ENCODE assay signal across 41 mouse cellular contexts in genomic region chr4:88859214-88859613, GRCm38 (mm10). TPM values are rescaled to one million over a fixed set of nuclear protein-coding genes. Genes with fewer than 3 reads are reported as not detected.
"Had no signal": no experiment of that assay in that cellular context is flagged by ENCODE, and none has a peak within 500 bp of the region (broad histone marks: within the 10 kb centered on the region; RNA-seq: fewer than 3 reads in every experiment).

No protein-coding gene starts in this region.

- DNase-seq: gastrocnemius, postnatal 14 days; gastrocnemius, postnatal 36 days; heart, adult 18-20 months; heart, postnatal 14 days; heart, postnatal 36 days; kidney, adult 11 months; kidney, adult 2 months; kidney, adult 9 months; kidney, postnatal 14 days; kidney, postnatal 36 days; layer of hippocampus, adult 9-11 months; left cerebral cortex, postnatal 4 days had no signal

- H3K27ac ChIP-seq: heart, embryonic 13.5 days; heart, embryonic 15.5 days; hindbrain, embryonic 10.5 days; hindbrain, embryonic 12.5 days; hindbrain, embryonic 14.5 days; kidney, embryonic 15.5 days; kidney, postnatal 0 days; limb, embryonic 13.5 days; limb, embryonic 15.5 days; liver, embryonic 12.5 days; liver, embryonic 14.5 days had no signal

- H3K36me3 ChIP-seq: heart, embryonic 13.5 days; heart, embryonic 15.5 days; hindbrain, embryonic 10.5 days; hindbrain, embryonic 12.5 days; kidney, embryonic 15.5 days; limb, embryonic 13.5 days; limb, embryonic 15.5 days; liver, embryonic 12.5 days had no signal

- ATAC-seq: hindbrain, embryonic 16.5 days; inflammation-experienced regulatory T-cells, adult 6 months; intestine, embryonic 16.5 days; liver, embryonic 12.5 days had no signal

- H3K9ac ChIP-seq: heart, embryonic 13.5 days; heart, embryonic 15.5 days; hindbrain, embryonic 12.5 days; hindbrain, embryonic 14.5 days; kidney, embryonic 15.5 days; limb, embryonic 13.5 days; limb, embryonic 15.5 days; liver, embryonic 12.5 days; liver, embryonic 14.5 days had no signal

- H3K4me2 ChIP-seq: heart, embryonic 11.5 days; heart, embryonic 13.5 days; heart, embryonic 15.5 days; hindbrain, embryonic 12.5 days; hindbrain, embryonic 14.5 days; kidney, embryonic 15.5 days; limb, embryonic 13.5 days; limb, embryonic 15.5 days; liver, embryonic 12.5 days had no signal

- H3K4me3 ChIP-seq: heart, embryonic 13.5 days; heart, embryonic 15.5 days; hindbrain, embryonic 10.5 days; hindbrain, embryonic 12.5 days; kidney, embryonic 15.5 days; limb, embryonic 13.5 days; limb, embryonic 15.5 days; liver, embryonic 12.5 days had no signal

- H3K4me1 ChIP-seq: heart, embryonic 13.5 days; heart, embryonic 15.5 days; limb, embryonic 15.5 days; liver, embryonic 12.5 days had no signal

- H3K27me3 ChIP-seq: hindbrain, embryonic 12.5 days had no signal

- H3K9me3 ChIP-seq: heart, embryonic 13.5 days; heart, embryonic 15.5 days; hindbrain, embryonic 10.5 days; hindbrain, embryonic 12.5 days; kidney, embryonic 15.5 days; limb, embryonic 13.5 days; limb, embryonic 15.5 days; liver, embryonic 12.5 days had no signal

RNA-seq across cellular contexts. Expression of gene Ifna1, which starts 9.3 kb away (rescaled TPM):
- total RNA-seq: gastrocnemius, adult 18-20 months; gastrocnemius, adult 8-10 months; gastrocnemius, postnatal 14 days; gastrocnemius, postnatal 36 days; heart, adult 18-20 months; heart, adult 8-10 months; heart, postnatal 14 days; heart, postnatal 36 days; layer of hippocampus, adult 18-20 months; layer of hippocampus, adult 8-10 months; layer of hippocampus, postnatal 25 days; left cerebral cortex, adult 8-10 months; left cerebral cortex, postnatal 10 days; left cerebral cortex, postnatal 25 days; left cerebral cortex, postnatal 4 days; liver, adult 2 months had no signal
- polyA plus RNA-seq: gonadal fat pad, adult 2 months; heart, embryonic 11.5 days; heart, embryonic 13.5 days; heart, embryonic 15.5 days; heart, postnatal 0 days; hindbrain, embryonic 10.5 days; hindbrain, embryonic 12.5 days; hindbrain, embryonic 14.5 days; hindbrain, embryonic 16.5 days; inflammation-experienced regulatory T-cells, adult 6 months; intestine, embryonic 16.5 days; kidney, adult 2 months; kidney, embryonic 15.5 days; kidney, postnatal 0 days; large intestine, adult 2 months; limb, embryonic 11.5 days; limb, embryonic 13.5 days; limb, embryonic 15.5 days; liver, adult 2 months; liver, embryonic 12.5 days; liver, embryonic 14.5 days had no signal

RNA-seq across cellular contexts. Expression of gene Ifna4, which starts 17.6 kb away (rescaled TPM):
- total RNA-seq: gastrocnemius, adult 18-20 months; gastrocnemius, adult 8-10 months; gastrocnemius, postnatal 14 days; gastrocnemius, postnatal 36 days; heart, adult 18-20 months; heart, adult 8-10 months; heart, postnatal 14 days; heart, postnatal 36 days; layer of hippocampus, adult 18-20 months; layer of hippocampus, adult 8-10 months; layer of hippocampus, postnatal 25 days; left cerebral cortex, adult 8-10 months; left cerebral cortex, postnatal 10 days; left cerebral cortex, postnatal 25 days; left cerebral cortex, postnatal 4 days; liver, adult 2 months had no signal
- polyA plus RNA-seq: gonadal fat pad, adult 2 months; heart, embryonic 11.5 days; heart, embryonic 13.5 days; heart, embryonic 15.5 days; heart, postnatal 0 days; hindbrain, embryonic 10.5 days; hindbrain, embryonic 12.5 days; hindbrain, embryonic 14.5 days; hindbrain, embryonic 16.5 days; intestine, embryonic 16.5 days; kidney, adult 2 months; kidney, embryonic 15.5 days; kidney, postnatal 0 days; large intestine, adult 2 months; limb, embryonic 11.5 days; limb, embryonic 13.5 days; limb, embryonic 15.5 days; liver, adult 2 months; liver, embryonic 12.5 days; liver, embryonic 14.5 days had no signal

RNA-seq across cellular contexts. Expression of gene Ifne, which starts 20.8 kb away (rescaled TPM):
- total RNA-seq: gastrocnemius, adult 18-20 months; gastrocnemius, adult 8-10 months; gastrocnemius, postnatal 14 days; gastrocnemius, postnatal 36 days; heart, adult 18-20 months; heart, adult 8-10 months; heart, postnatal 14 days; heart, postnatal 36 days; layer of hippocampus, adult 18-20 months; layer of hippocampus, adult 8-10 months; layer of hippocampus, postnatal 25 days; left cerebral cortex, adult 8-10 months; left cerebral cortex, postnatal 10 days; left cerebral cortex, postnatal 25 days; left cerebral cortex, postnatal 4 days; liver, adult 2 months had no signal
- polyA plus RNA-seq: gonadal fat pad, adult 2 months; heart, embryonic 11.5 days; heart, embryonic 13.5 days; heart, embryonic 15.5 days; heart, postnatal 0 days; hindbrain, embryonic 10.5 days; hindbrain, embryonic 12.5 days; hindbrain, embryonic 14.5 days; hindbrain, embryonic 16.5 days; inflammation-experienced regulatory T-cells, adult 6 months; intestine, embryonic 16.5 days; kidney, adult 2 months; kidney, embryonic 15.5 days; kidney, postnatal 0 days; large intestine, adult 2 months; limb, embryonic 11.5 days; limb, embryonic 13.5 days; limb, embryonic 15.5 days; liver, adult 2 months; liver, embryonic 12.5 days; liver, embryonic 14.5 days had no signal

RNA-seq across cellular contexts. Expression of gene Ifna5, which starts 23.9 kb away (rescaled TPM):
- total RNA-seq: gastrocnemius, adult 18-20 months; gastrocnemius, adult 8-10 months; gastrocnemius, postnatal 14 days; gastrocnemius, postnatal 36 days; heart, adult 18-20 months; heart, adult 8-10 months; heart, postnatal 14 days; heart, postnatal 36 days; layer of hippocampus, adult 18-20 months; layer of hippocampus, adult 8-10 months; layer of hippocampus, postnatal 25 days; left cerebral cortex, adult 8-10 months; left cerebral cortex, postnatal 10 days; left cerebral cortex, postnatal 25 days; left cerebral cortex, postnatal 4 days; liver, adult 2 months had no signal
- polyA plus RNA-seq: gonadal fat pad, adult 2 months; heart, embryonic 11.5 days; heart, embryonic 13.5 days; heart, embryonic 15.5 days; heart, postnatal 0 days; hindbrain, embryonic 10.5 days; hindbrain, embryonic 12.5 days; hindbrain, embryonic 14.5 days; hindbrain, embryonic 16.5 days; inflammation-experienced regulatory T-cells, adult 6 months; intestine, embryonic 16.5 days; kidney, adult 2 months; kidney, embryonic 15.5 days; kidney, postnatal 0 days; large intestine, adult 2 months; limb, embryonic 11.5 days; limb, embryonic 13.5 days; limb, embryonic 15.5 days; liver, adult 2 months; liver, embryonic 12.5 days; liver, embryonic 14.5 days had no signal

RNA-seq across cellular contexts. Expression of gene Ifna6, which starts 32.0 kb away (rescaled TPM):
- total RNA-seq: gastrocnemius, adult 18-20 months; gastrocnemius, adult 8-10 months; gastrocnemius, postnatal 14 days; gastrocnemius, postnatal 36 days; heart, adult 18-20 months; heart, adult 8-10 months; heart, postnatal 14 days; heart, postnatal 36 days; layer of hippocampus, adult 18-20 months; layer of hippocampus, adult 8-10 months; layer of hippocampus, postnatal 25 days; left cerebral cortex, adult 8-10 months; left cerebral cortex, postnatal 10 days; left cerebral cortex, postnatal 25 days; left cerebral cortex, postnatal 4 days; liver, adult 2 months had no signal
- polyA plus RNA-seq: gonadal fat pad, adult 2 months; heart, embryonic 11.5 days; heart, embryonic 13.5 days; heart, embryonic 15.5 days; heart, postnatal 0 days; hindbrain, embryonic 10.5 days; hindbrain, embryonic 12.5 days; hindbrain, embryonic 14.5 days; hindbrain, embryonic 16.5 days; inflammation-experienced regulatory T-cells, adult 6 months; intestine, embryonic 16.5 days; kidney, adult 2 months; kidney, embryonic 15.5 days; kidney, postnatal 0 days; large intestine, adult 2 months; limb, embryonic 11.5 days; limb, embryonic 13.5 days; limb, embryonic 15.5 days; liver, adult 2 months; liver, embryonic 12.5 days; liver, embryonic 14.5 days had no signal
